Mouse (Mus musculus): Measurements from ENCODE around the gene Gtf2ird1. TPM values are rescaled to one million over a fixed set of nuclear protein-coding genes. Genes with fewer than 3 reads are reported as not detected.
A peak's percentile ranks its signal among the peaks of the same experiment; 100 is the strongest.

The Gtf2ird1 gene
- polyA plus RNA-seq, 1 experiment from 2014 or later = 153 TPM

DNA sequence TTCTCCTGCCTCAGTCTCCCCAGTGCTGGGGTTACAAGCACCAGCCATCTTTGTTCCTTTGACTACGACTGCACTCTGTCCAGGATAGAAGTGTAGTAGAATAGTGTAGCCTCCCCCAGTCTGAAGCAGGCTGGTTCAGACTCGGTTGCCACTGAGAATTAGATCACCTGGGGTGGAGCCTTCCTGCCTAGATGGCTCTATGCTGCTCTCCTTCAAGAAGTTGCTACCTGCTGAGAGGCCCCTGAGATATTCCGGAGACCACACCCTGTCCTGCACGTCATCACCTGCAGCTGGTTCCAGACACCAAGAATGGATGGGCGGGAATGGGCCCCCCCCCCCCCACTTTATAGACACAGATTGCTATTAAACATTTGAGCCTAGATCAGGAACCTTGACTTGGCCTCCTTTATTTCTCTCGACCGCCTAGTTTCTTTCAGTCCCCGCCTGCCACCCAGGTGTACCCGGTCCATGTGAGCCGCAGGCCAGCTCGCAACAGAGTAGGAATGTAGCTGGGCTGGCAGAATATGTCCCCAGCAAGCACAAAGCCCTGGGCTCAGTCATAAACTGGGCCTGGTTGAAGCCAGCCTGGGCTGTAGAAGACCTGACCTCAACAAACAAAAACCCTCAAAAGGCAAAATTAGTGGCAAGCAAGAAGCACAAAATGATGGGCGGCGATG, 19.6 kb downstream of the Gtf2ird1 start:
- no peak overlapping the region for H3K4me3 ChIP-seq
- H3K27me3 ChIP-seq (ENCODE audit: low read depth, poor library complexity, severe bottlenecking) = no peaks in the 10 kb centered on the region
- no peak overlapping the region for H3K27ac ChIP-seq
- no peak for DNase-seq (ENCODE audit: low spot score)
- H3K36me3 ChIP-seq = peaks cover 81% of the 10 kb centered on the region
- WGBS = 93% methylated on average over 13 of the region's 13 CpGs
- no peaks in the 10 kb centered on the region for H3K9me3 ChIP-seq (replicated peaks)
- H3K4me1 ChIP-seq = peaks cover 39% of the 10 kb centered on the region

DNA sequence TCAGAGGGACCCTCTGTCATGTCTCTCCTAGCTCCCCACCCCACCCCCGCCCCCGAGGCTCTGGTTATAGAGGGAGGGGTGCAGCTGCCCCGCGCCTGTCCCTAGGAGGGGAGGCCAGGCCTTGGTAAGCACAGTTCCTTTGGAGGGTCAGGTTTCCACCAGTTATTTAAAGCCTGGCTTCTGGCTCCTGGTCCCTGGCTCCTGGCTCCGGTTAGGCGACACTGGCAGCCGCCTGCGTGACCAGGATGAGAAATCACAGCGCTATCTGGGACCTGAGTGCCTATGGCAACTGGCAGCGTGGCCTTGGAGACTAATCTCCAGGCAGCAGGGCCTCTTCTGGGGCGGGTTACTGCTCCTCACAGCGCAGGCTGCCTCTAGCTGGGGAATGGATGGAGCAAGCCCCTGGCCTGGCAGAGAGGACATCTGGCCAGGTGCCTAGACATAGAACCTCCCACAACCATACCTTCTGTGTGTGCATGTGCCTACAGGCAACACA, 20.6 kb downstream of the Gtf2ird1 start:
- Histone ChIP-seq H3K27ac (peak overlapping the region; percentile 56), H3K9me3 (replicated peaks) (no peaks in the 10 kb centered on the region), H3K4me1 (peaks cover 37% of the 10 kb centered on the region), H3K36me3 (peaks cover 79% of the 10 kb centered on the region), H3K4me3 (no peak overlapping the region), H3K27me3 (ENCODE audit: low read depth, poor library complexity, severe bottlenecking) (no peaks in the 10 kb centered on the region)
- 54% methylated on average over 12 of the region's 12 CpGs for WGBS
- peak; percentile 48 for DNase-seq (ENCODE audit: low spot score)

DNA sequence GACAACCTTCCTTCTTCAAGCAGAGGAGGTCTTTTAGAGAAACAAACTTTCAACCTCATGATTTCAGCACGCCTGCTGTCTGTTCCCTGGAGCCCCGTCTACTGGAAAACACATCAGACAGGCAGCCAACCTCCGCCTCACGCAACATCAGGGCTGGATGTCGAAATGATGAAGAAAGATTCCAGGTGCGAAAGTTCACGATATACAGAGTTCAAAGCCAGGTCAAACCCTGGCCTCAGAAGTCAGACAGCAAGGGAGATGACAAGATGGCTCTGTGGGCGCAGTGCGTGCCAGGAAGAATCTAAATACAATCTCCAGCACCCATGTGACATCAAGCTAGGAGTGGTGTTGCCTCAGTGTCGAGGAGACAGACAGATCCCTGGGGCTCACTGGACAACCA, 23.4 kb downstream of the Gtf2ird1 start:
- no peak overlapping the region for H3K27ac ChIP-seq
- peaks cover 37% of the 10 kb centered on the region for H3K4me1 ChIP-seq
- no peak overlapping the region for H3K4me3 ChIP-seq
- no peaks in the 10 kb centered on the region for H3K27me3 ChIP-seq (ENCODE audit: low read depth, poor library complexity, severe bottlenecking)
- DNase-seq (ENCODE audit: low spot score) = no peak
- 69% methylated on average over 10 of the region's 10 CpGs for WGBS
- peaks cover 72% of the 10 kb centered on the region for H3K36me3 ChIP-seq
- no peaks in the 10 kb centered on the region for H3K9me3 ChIP-seq (replicated peaks)

DNA sequence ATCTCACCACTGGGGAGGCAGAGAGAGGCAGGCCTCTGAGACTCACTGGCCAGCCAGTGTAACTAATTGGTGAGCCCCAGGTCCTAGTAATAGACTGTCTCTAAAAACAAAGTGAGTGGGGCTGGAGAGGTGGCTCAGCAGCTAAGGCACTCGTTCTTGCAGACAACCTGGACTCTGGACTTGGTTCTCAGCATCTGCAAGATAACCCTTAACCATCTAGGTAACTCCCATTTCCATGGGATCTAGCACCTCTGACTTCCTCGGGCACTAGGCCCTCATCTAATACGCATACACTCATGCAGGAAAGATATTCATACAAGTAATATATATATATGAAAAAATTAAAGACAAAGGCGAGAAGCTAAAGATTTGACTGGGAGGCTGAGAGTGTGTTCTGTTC, 26.4 kb downstream of the Gtf2ird1 start:
- 87% methylated on average over 4 of the region's 4 CpGs for WGBS

DNA sequence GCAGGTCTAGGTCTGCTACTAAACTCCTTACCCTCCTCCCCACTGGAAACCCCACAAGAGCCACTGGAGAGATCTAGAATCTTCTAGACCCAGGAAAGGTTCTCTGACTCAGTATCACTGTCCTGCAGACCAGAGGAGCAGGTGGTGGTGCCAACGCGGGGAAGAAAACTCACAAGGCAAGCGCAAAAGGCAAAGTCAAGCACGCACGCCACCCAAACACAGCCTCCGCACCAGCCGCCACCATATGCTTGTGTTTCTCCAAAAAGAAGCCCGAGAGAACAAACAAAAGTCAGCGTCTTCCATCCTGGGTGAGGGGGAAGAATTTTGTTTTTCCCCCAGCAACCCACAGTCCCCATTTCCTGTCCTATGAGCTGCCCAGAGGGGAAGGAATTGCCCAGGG, 28.9 kb downstream of the Gtf2ird1 start:
- Histone ChIP-seq H3K27me3 (ENCODE audit: low read depth, poor library complexity, severe bottlenecking) (no peaks in the 10 kb centered on the region), H3K36me3 (peaks cover 69% of the 10 kb centered on the region), H3K27ac (no peak overlapping the region; the same call in 1 of the 2 replicates), H3K4me3 (no peak overlapping the region), H3K9me3 (replicated peaks) (no peaks in the 10 kb centered on the region), H3K4me1 (peaks cover under 1% of the 10 kb centered on the region; the same call in 1 of the 2 replicates)
- WGBS = 89% methylated on average over 9 of the region's 9 CpGs
- DNase-seq (ENCODE audit: low spot score) = no peak

More for the DNA sequence above, 26.4 kb downstream of the Gtf2ird1 start:
- Histone ChIP-seq H3K27me3 (ENCODE audit: low read depth, poor library complexity, severe bottlenecking) (no peaks in the 10 kb centered on the region), H3K4me1 (peaks cover 11% of the 10 kb centered on the region; the same call in 1 of the 2 replicates), H3K9me3 (replicated peaks) (no peaks in the 10 kb centered on the region), H3K27ac (no peak overlapping the region), H3K36me3 (peaks cover 68% of the 10 kb centered on the region), H3K4me3 (no peak overlapping the region)
- no peak for DNase-seq (ENCODE audit: low spot score)

DNA sequence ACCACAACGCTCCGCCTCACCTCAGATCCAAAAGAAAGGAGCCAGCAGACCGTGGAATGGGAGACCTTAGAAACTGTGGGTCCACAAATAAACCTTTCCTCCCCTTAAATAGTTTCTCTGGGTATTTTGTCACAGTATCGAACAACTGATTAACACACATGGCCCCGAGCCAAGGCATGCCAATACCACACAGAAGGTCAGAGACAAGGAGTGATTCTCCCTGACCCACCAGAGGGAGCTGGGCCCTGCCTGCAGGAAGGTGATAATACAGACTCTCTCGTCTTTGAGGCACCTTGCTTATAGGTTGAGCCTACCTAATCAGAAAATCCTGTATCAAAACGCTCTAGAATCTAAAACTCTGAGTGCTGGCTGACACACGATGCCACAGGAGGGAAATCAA, 30.9 kb downstream of the Gtf2ird1 start:
- 97% methylated on average over 8 of the region's 8 CpGs for WGBS
- no peaks in the 10 kb centered on the region for H3K27me3 ChIP-seq (ENCODE audit: low read depth, poor library complexity, severe bottlenecking)
- no peaks in the 10 kb centered on the region for H3K9me3 ChIP-seq (replicated peaks)
- no peak overlapping the region for H3K27ac ChIP-seq
- DNase-seq (ENCODE audit: low spot score) = no peak
- H3K4me1 ChIP-seq = peaks cover 11% of the 10 kb centered on the region
- no peak overlapping the region for H3K4me3 ChIP-seq
- H3K36me3 ChIP-seq = peaks cover 64% of the 10 kb centered on the region

DNA sequence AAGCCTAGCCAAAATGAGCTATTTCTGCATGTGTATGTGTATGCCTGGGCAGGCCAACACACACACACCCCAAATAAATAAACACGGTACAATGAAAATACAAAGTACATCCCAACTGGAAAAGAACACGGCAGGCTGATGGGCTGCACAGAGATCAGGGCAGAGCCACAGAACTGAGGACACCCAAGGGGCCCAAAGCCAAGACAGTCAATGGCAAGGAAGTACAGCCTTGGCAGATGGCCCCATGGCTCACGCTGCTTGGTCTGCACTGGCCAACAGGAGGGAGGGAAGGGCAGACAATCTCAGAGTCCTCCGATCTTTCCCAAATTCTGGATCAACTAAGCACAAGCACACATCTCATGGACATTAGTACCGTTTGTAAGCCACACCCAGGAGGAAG, 32.6 kb downstream of the Gtf2ird1 start:
- Histone ChIP-seq H3K36me3 (peaks cover 66% of the 10 kb centered on the region), H3K4me1 (peaks cover 13% of the 10 kb centered on the region), H3K27ac (no peak overlapping the region), H3K4me3 (no peak overlapping the region), H3K27me3 (ENCODE audit: low read depth, poor library complexity, severe bottlenecking) (no peaks in the 10 kb centered on the region), H3K9me3 (replicated peaks) (no peaks in the 10 kb centered on the region)
- WGBS = 95% methylated on average over 5 of the region's 5 CpGs
- no peak for DNase-seq (ENCODE audit: low spot score)

DNA sequence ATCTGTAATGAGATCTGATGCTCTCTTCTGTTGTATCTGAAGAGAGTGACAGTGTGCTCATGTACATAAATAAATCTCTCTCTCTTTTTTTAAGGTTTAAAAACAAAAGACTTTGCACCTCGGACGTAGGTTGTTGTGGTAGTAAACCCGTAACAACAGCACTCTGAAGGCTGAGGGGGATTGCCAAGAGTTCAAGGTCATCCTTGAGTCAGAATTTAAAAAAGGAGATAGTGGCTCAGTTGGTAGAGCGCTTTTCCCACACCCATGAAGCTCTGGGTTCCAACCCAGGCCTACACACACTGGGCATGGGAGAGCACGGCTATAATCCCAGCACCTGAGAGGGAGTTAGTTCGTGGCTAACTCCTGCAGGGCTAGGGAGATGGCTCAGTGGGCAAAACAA, 33.1 kb downstream of the Gtf2ird1 start:
- H3K4me1 ChIP-seq = peaks cover 13% of the 10 kb centered on the region
- no peaks in the 10 kb centered on the region for H3K27me3 ChIP-seq (ENCODE audit: low read depth, poor library complexity, severe bottlenecking)
- H3K27ac ChIP-seq = no peak overlapping the region
- DNase-seq (ENCODE audit: low spot score) = no peak
- H3K36me3 ChIP-seq = peaks cover 66% of the 10 kb centered on the region
- 94% methylated on average over 6 of the region's 6 CpGs for WGBS
- no peaks in the 10 kb centered on the region for H3K9me3 ChIP-seq (replicated peaks)
- H3K4me3 ChIP-seq = no peak overlapping the region

DNA sequence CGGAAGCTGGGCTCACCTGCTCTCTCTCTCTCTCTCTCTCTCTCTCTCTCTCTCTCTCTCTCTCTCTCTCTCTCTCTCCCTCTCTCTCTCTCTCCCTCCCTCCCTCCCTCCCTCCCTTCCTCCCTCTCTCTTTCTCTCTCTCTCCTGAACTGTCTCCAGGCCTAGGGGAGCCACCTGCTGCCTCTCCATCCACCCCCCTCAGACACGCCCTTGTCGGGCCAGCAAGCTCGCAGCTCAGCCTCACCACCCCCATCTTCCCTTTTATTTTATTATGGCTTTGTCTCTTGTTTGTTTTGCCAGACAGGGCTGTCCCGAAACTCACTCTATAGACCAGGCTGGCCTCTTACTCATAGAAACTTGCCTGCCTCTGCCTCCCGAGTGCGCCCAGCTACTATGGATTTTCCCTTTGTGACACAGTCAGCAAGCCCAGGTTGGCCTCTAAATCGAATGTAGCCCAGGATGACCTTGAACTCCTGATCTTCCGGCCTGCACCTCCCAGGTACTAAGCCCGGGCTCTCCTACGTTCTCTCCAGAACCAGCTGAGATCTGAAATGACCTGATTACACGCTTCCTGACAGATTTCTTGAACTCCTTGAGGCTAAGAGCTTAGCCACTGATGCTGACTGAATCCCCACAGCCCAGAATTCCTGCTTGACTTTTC, 34.1 kb downstream of the Gtf2ird1 start:
- WGBS = 93% methylated on average over 12 of the region's 12 CpGs
- Histone ChIP-seq H3K9me3 (replicated peaks) (no peaks in the 10 kb centered on the region), H3K36me3 (peaks cover 67% of the 10 kb centered on the region), H3K4me3 (no peak overlapping the region), H3K4me1 (peaks cover 13% of the 10 kb centered on the region), H3K27ac (no peak overlapping the region), H3K27me3 (ENCODE audit: low read depth, poor library complexity, severe bottlenecking) (no peaks in the 10 kb centered on the region)
- no peak for DNase-seq (ENCODE audit: low spot score)

DNA sequence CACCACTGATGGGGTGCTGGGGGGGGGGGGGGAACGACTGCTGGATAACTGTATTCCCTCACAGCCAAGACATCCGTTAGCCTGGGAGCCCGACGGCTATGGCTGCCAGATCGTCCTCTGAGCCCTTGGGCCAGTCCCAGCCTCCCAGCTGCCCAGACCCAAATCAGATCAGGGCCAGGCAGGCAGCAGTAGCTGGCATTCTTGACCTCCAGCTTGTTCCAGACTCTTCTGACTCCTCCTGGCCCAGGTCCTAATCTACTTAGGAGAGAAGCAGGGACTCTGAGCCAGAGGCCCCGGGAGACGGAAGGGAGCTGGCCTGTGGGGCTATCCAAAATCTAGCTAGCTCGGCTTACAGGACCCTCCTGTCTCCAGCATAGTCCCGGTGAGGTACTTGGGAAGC, 35.5 kb downstream of the Gtf2ird1 start:
- no peak for DNase-seq (ENCODE audit: low spot score)
- 72% methylated on average over 9 of the region's 9 CpGs for WGBS
- H3K9me3 ChIP-seq (replicated peaks) = no peaks in the 10 kb centered on the region
- H3K4me3 ChIP-seq = no peak overlapping the region
- H3K27ac ChIP-seq = peak overlapping the region; percentile 51; the same call in 1 of the 2 replicates
- H3K36me3 ChIP-seq = peaks cover 79% of the 10 kb centered on the region
- H3K4me1 ChIP-seq = peaks cover 13% of the 10 kb centered on the region
- H3K27me3 ChIP-seq (ENCODE audit: low read depth, poor library complexity, severe bottlenecking) = no peaks in the 10 kb centered on the region

DNA sequence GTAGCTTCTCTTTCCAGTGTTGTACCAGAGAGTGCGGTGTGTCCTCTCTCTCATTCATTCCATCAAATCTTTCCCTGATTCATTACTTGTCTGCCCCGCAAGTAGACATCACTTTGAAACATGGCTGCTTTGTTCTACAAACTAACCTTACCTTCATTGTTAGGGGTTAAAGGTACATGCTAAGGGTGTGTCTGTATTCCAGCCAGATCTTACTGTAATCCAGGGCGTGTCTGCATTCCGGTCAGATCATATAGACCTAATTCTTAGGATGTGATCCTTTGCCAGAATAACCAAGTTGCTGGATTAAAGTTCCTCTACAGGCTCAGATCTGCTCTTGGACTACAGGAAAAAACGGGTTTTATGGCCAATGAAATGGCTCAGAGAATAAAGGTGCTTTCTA, 36.8 kb downstream of the Gtf2ird1 start:
- H3K36me3 ChIP-seq = peaks cover 83% of the 10 kb centered on the region
- no peak overlapping the region for H3K27ac ChIP-seq
- H3K4me1 ChIP-seq = peaks cover 13% of the 10 kb centered on the region
- 94% methylated on average over 5 of the region's 5 CpGs for WGBS
- no peak overlapping the region for H3K4me3 ChIP-seq
- no peak for DNase-seq (ENCODE audit: low spot score)
- H3K9me3 ChIP-seq (replicated peaks) = no peaks in the 10 kb centered on the region
- H3K27me3 ChIP-seq (ENCODE audit: low read depth, poor library complexity, severe bottlenecking) = no peaks in the 10 kb centered on the region

DNA sequence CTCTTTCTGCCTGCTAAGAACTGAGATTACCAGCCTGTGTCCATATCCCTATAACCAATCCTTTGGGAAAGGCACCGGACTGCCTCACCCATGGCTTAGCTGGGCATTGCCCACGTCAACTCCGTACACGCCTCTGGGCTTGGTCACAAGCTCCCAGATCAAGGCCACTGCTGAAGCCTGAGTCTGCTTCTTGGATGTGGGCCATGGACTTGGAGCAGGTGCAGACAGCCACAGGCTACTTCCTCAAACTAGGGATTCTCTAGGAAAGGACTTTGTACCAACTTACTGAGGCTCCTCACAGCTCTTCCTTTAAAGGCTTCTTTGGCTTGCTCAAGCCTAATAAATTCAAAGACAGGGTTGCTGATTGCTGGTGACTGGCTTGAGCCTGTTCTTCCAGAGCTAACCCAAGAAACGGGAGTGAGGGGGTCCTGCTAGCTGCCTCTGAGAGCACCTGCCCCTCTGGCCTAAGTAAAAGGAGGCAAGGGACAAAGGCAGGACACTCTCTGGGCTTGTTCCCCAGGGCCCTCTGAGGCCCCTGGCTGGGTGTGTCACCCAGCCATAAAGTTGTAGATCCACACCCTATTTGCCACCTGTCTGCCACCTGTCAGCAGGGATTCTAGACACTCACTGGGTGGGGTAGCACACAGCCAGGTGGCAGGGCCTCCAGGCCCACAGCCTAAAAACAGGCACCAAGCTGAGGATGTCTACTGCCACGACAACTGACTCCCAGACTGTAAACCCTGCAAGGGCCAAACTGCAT, 38.0 kb downstream of the Gtf2ird1 start:
- Histone ChIP-seq H3K36me3 (peaks cover 87% of the 10 kb centered on the region), H3K27ac (no peak overlapping the region)

DNA sequence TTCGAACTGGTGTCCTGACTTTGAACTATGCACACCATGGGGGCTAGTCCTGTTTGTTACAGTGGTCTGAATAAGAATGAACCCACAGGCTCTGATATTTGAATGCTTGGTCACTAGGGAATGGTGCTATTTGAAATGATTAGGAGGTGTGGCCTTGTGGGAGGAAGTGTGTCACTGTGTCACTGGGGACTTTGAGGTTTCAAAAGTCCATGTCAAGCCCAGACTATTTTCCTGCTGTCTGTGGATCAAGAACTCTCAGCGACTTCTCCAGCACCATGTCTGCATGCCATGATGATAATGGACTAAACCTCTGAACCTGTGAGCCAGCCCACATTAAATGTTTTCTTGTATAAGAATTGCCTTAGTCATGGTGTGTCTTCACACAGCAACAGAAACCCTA, 44.2 kb downstream of the Gtf2ird1 start:
- Histone ChIP-seq H3K9me3 (replicated peaks) (no peaks in the 10 kb centered on the region), H3K27me3 (ENCODE audit: low read depth, poor library complexity, severe bottlenecking) (no peaks in the 10 kb centered on the region), H3K4me3 (no peak overlapping the region), H3K27ac (no peak overlapping the region), H3K36me3 (peaks cover 98% of the 10 kb centered on the region), H3K4me1 (no peaks in the 10 kb centered on the region)
- no peak for DNase-seq (ENCODE audit: low spot score)
- 93% methylated on average over 2 of the region's 2 CpGs for WGBS

More for the DNA sequence above, 38.0 kb downstream of the Gtf2ird1 start:
- 92% methylated on average over 6 of the region's 6 CpGs for WGBS
- Histone ChIP-seq H3K9me3 (replicated peaks) (no peaks in the 10 kb centered on the region), H3K4me3 (no peak overlapping the region), H3K27me3 (ENCODE audit: low read depth, poor library complexity, severe bottlenecking) (no peaks in the 10 kb centered on the region), H3K4me1 (peaks cover 13% of the 10 kb centered on the region)
- no peak for DNase-seq (ENCODE audit: low spot score)
